Mouse (Mus musculus): ENCODE data around the gene Nploc4.

GRCm38 (mm10) chr11:120345067-120345681 lies 92.3 kb downstream of the Nploc4 start:
- no peak for TF ChIP-seq CTCF (IDR thresholded peaks at IDR 0.05; ENCODE audit: low read depth, low read length)
- no peak for TF ChIP-seq POLR2A (IDR thresholded peaks at IDR 0.05; ENCODE audit: extremely low read depth, insufficient read depth, low read length)
